Mouse (Mus musculus): ENCODE measurements around the gene Ilf3. TPM values are rescaled to one million over a fixed set of nuclear protein-coding genes. Genes with fewer than 3 reads are reported as not detected.
A peak's percentile ranks its signal among the peaks of the same experiment; 100 is the strongest.

Ilf3 gene
- polyA plus RNA-seq, 1 experiment: 157 TPM

GRCm38 (mm10) chr9:21366541-21367220 lies 990 bp upstream of the Ilf3 start:
- Histone ChIP-seq H3K27ac (ENCODE audit: control insufficient read depth, insufficient read depth, low read length) (peak overlapping the region; percentile 95), H3K4me1 (replicated peaks; ENCODE audit: control insufficient read depth, insufficient read depth, low read length) (peaks cover 12% of the 10 kb centered on the region), H3K4me3 (ENCODE audit: control insufficient read depth, insufficient read depth, low read length) (peak overlapping the region; percentile 35; the same call in 1 of the 2 replicates), H3K36me3 (ENCODE audit: control insufficient read depth, insufficient read depth, low read length) (no peaks in the 10 kb centered on the region), H3K27me3 (ENCODE audit: control insufficient read depth, insufficient read depth, low read length) (no peaks in the 10 kb centered on the region)
- WGBS: 25% methylated on average over 14 of the region's 14 CpGs
- no peak for TF ChIP-seq POLR2A (IDR thresholded peaks at IDR 0.05; ENCODE audit: control insufficient read depth, extremely low read depth, insufficient read depth, low read length, poor library complexity)
- TF ChIP-seq CTCF (IDR thresholded peaks at IDR 0.05; ENCODE audit: borderline replicate concordance, control insufficient read depth, extremely low read depth, insufficient read depth, low read length, poor library complexity): no peak
- peak; percentile 78 for DNase-seq

GRCm38 (mm10) chr9:21368131-21368584 lies 487 bp downstream of the Ilf3 start:
- TF ChIP-seq CTCF (IDR thresholded peaks at IDR 0.05; ENCODE audit: borderline replicate concordance, control insufficient read depth, extremely low read depth, insufficient read depth, low read length, poor library complexity) (no peak), POLR2A (IDR thresholded peaks at IDR 0.05; ENCODE audit: control insufficient read depth, extremely low read depth, insufficient read depth, low read length, poor library complexity) (no peak; the same call in 1 of the 2 replicates)
- Histone ChIP-seq H3K4me3 (ENCODE audit: control insufficient read depth, insufficient read depth, low read length) (peak overlapping the region; percentile 55), H3K27me3 (ENCODE audit: control insufficient read depth, insufficient read depth, low read length) (no peaks in the 10 kb centered on the region), H3K4me1 (replicated peaks; ENCODE audit: control insufficient read depth, insufficient read depth, low read length) (peaks cover 15% of the 10 kb centered on the region), H3K36me3 (ENCODE audit: control insufficient read depth, insufficient read depth, low read length) (0 out of 2 replicates have a peak, but pooled peaks cover 4% of the 10 kb centered on the region), H3K27ac (ENCODE audit: control insufficient read depth, insufficient read depth, low read length) (peak overlapping the region; percentile 23)
- peak; percentile 76 for DNase-seq
- under 1% methylated on average over 38 of the region's 38 CpGs for WGBS

- 47% methylated on average over 11 of the region's 11 CpGs for WGBS
Observed at GRCm38 (mm10) chr9:21369080-21369479, 1.4 kb downstream of the Ilf3 start.

GRCm38 (mm10) chr9:21370876-21371275 lies 3.2 kb downstream of the Ilf3 start:
- 0 out of 2 replicates have a peak, but pooled peaks cover 4% of the 10 kb centered on the region for H3K36me3 ChIP-seq (ENCODE audit: control insufficient read depth, insufficient read depth, low read length)
- H3K27ac ChIP-seq (ENCODE audit: control insufficient read depth, insufficient read depth, low read length): no peak overlapping the region
- 53% methylated on average over 2 of the region's 2 CpGs for WGBS
- peaks cover 15% of the 10 kb centered on the region for H3K4me1 ChIP-seq (replicated peaks; ENCODE audit: control insufficient read depth, insufficient read depth, low read length)
- no peak overlapping the region for H3K4me3 ChIP-seq (ENCODE audit: control insufficient read depth, insufficient read depth, low read length)
- H3K27me3 ChIP-seq (ENCODE audit: control insufficient read depth, insufficient read depth, low read length): no peaks in the 10 kb centered on the region
- DNase-seq: no peak
- TF ChIP-seq POLR2A (IDR thresholded peaks at IDR 0.05; ENCODE audit: control insufficient read depth, extremely low read depth, insufficient read depth, low read length, poor library complexity) (no peak), CTCF (IDR thresholded peaks at IDR 0.05; ENCODE audit: borderline replicate concordance, control insufficient read depth, extremely low read depth, insufficient read depth, low read length, poor library complexity) (no peak)

More at GRCm38 (mm10) chr9:21369080-21369479, 1.4 kb downstream of the Ilf3 start:
- H3K27me3 ChIP-seq (ENCODE audit: control insufficient read depth, insufficient read depth, low read length): no peaks in the 10 kb centered on the region
- H3K27ac ChIP-seq (ENCODE audit: control insufficient read depth, insufficient read depth, low read length): no peak overlapping the region
- H3K4me3 ChIP-seq (ENCODE audit: control insufficient read depth, insufficient read depth, low read length): no peak overlapping the region
- H3K4me1 ChIP-seq (replicated peaks; ENCODE audit: control insufficient read depth, insufficient read depth, low read length): peaks cover 15% of the 10 kb centered on the region
- 0 out of 2 replicates have a peak, but pooled peaks cover 4% of the 10 kb centered on the region for H3K36me3 ChIP-seq (ENCODE audit: control insufficient read depth, insufficient read depth, low read length)
- no peak for DNase-seq
- no peak for TF ChIP-seq CTCF (IDR thresholded peaks at IDR 0.05; ENCODE audit: borderline replicate concordance, control insufficient read depth, extremely low read depth, insufficient read depth, low read length, poor library complexity)
- no peak for TF ChIP-seq POLR2A (IDR thresholded peaks at IDR 0.05; ENCODE audit: control insufficient read depth, extremely low read depth, insufficient read depth, low read length, poor library complexity)

GRCm38 (mm10) chr9:21372508-21372907 lies 4.8 kb downstream of the Ilf3 start:
- no peak for TF ChIP-seq POLR2A (IDR thresholded peaks at IDR 0.05; ENCODE audit: control insufficient read depth, extremely low read depth, insufficient read depth, low read length, poor library complexity)
- TF ChIP-seq CTCF (IDR thresholded peaks at IDR 0.05; ENCODE audit: borderline replicate concordance, control insufficient read depth, extremely low read depth, insufficient read depth, low read length, poor library complexity): no peak
- no peak overlapping the region for H3K27ac ChIP-seq (ENCODE audit: control insufficient read depth, insufficient read depth, low read length)
- no peak for DNase-seq
- no peaks in the 10 kb centered on the region for H3K27me3 ChIP-seq (ENCODE audit: control insufficient read depth, insufficient read depth, low read length)
- no peak overlapping the region for H3K4me3 ChIP-seq (ENCODE audit: control insufficient read depth, insufficient read depth, low read length)
- H3K36me3 ChIP-seq (ENCODE audit: control insufficient read depth, insufficient read depth, low read length): 0 out of 2 replicates have a peak, but pooled peaks cover 4% of the 10 kb centered on the region
- H3K4me1 ChIP-seq (replicated peaks; ENCODE audit: control insufficient read depth, insufficient read depth, low read length): peaks cover 9% of the 10 kb centered on the region
- WGBS: 11% methylated on average over 1 of the region's 1 CpGs

- Histone ChIP-seq H3K4me1 (replicated peaks; ENCODE audit: control insufficient read depth, insufficient read depth, low read length) (peaks cover 6% of the 10 kb centered on the region), H3K27ac (ENCODE audit: control insufficient read depth, insufficient read depth, low read length) (0 out of 2 replicates have a peak overlapping the region, but pooled peaks have one; percentile 4), H3K27me3 (ENCODE audit: control insufficient read depth, insufficient read depth, low read length) (no peaks in the 10 kb centered on the region), H3K36me3 (ENCODE audit: control insufficient read depth, insufficient read depth, low read length) (no peaks in the 10 kb centered on the region; the same call in 1 of the 2 replicates), H3K4me3 (ENCODE audit: control insufficient read depth, insufficient read depth, low read length) (no peak overlapping the region)
- WGBS: 23% methylated on average over 3 of the region's 3 CpGs
- no peak for TF ChIP-seq CTCF (IDR thresholded peaks at IDR 0.05; ENCODE audit: borderline replicate concordance, control insufficient read depth, extremely low read depth, insufficient read depth, low read length, poor library complexity)
- TF ChIP-seq POLR2A (IDR thresholded peaks at IDR 0.05; ENCODE audit: control insufficient read depth, extremely low read depth, insufficient read depth, low read length, poor library complexity): no peak
- peak; percentile 45 for DNase-seq
Observed at GRCm38 (mm10) chr9:21379195-21379594, 11.5 kb downstream of the Ilf3 start.

Data from thymus, adult 2 months (tissue).